Mouse (Mus musculus) embryonic fibroblast, embryonic 13.5 days (primary cell): Measurements from ENCODE around the gene Sebox.

Experiments used
- CTCF ChIP-seq: IDR thresholded peaks from 2 replicates; pipeline ENCODE4 v1.5.1; 2011; ENCODE audit warnings: mild to moderate bottlenecking, control low read depth, low read length, moderate library complexity, borderline replicate concordance; ENCODE audit not compliant: insufficient read depth
- POLR2A ChIP-seq: IDR thresholded peaks from 2 replicates; pipeline ENCODE4 v1.6.1; 2011; ENCODE audit warnings: low read depth, mild to moderate bottlenecking, control low read depth, low read length, moderate library complexity

- TF ChIP-seq CTCF, result peak; percentile 89
- no peak for TF ChIP-seq POLR2A
These were observed 49.6 kb upstream of the Sebox start for GRCm38 (mm10) chr11:78453675-78454074.
